Mouse (Mus musculus): Measurements from ENCODE around the gene Etd.
"Not testable (repeated sequence)": the region's sequence is repeated elsewhere in the genome, so short reads cannot be mapped to it uniquely, and the experiment has no call there.

Gene Etd

GRCm38 (mm10) chrX:53434618-53435017 is at the start of gene Etd:
Etd (plus strand) TSS chrX:53434918.
- DNase-seq: no peak

GRCm38 (mm10) chrX:53386362-53386761 is 48.4 kb upstream of the Etd start:
- no peak for DNase-seq

GRCm38 (mm10) chrX:53432888-53433287 is 1.8 kb upstream of the Etd start:
- DNase-seq: peak; percentile 2

- no peak for DNase-seq
These were observed 24.9 kb downstream of the Etd start for GRCm38 (mm10) chrX:53459573-53459972.

GRCm38 (mm10) chrX:53464194-53464593 is 29.5 kb downstream of the Etd start:
- not testable (repeated sequence) for DNase-seq

Measured in lung, postnatal 14 days (tissue).